Mouse (Mus musculus) ES-Bruce4 (cell line): ENCODE measurements at regions not wholly inside any gene's neighbourhood (a gene's known extent, or its start where the extent isn't known, plus 50 kb on each side); places are given as distances from the start of the nearest gene placed in this dataset.
A peak's percentile ranks its signal among the peaks of the same experiment; 100 is the strongest.

Experiments used
- CTCF ChIP-seq: IDR thresholded peaks from one replicate; pipeline ENCODE4 v1.8.1; 2011; ENCODE audit warnings: low read depth, low read length
- EP300 ChIP-seq: IDR thresholded peaks from 2 replicates; pipeline ENCODE4 v1.6.1; 2011; ENCODE audit warnings: low read depth, low read length; ENCODE audit not compliant: insufficient read depth

DNA sequence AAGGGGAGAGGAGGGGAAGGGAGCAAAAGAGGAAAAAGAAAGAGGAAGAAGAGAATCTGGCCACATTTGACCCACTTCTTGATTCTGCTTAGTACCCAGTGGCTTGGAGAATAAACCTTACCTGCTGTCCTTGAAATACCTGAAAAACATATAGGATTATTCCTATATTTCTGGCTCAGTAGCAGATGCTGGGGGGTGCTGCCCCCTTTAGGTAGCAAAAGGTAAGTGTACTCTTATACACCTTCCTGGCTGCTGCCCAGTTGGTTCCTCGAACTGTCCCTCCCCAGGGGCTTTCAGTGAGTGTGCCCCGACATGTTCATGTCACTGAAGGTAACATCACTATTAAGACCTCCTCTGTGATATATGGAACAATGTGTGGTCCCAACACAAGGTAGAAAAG lies 180.7 kb upstream of the Kdm8 start:
- TF ChIP-seq EP300 (no peak), CTCF (peak; percentile 9)
